Mouse (Mus musculus) heart, embryonic 16.5 days (tissue): ENCODE results near the gene A230050P20Rik. TPM values are rescaled to one million over a fixed set of nuclear protein-coding genes. Genes with fewer than 3 reads are reported as not detected.

Experiments used
- ATAC-seq: fragments of 200-750 bp; cut with Nextera tagmentation; replicated peaks from 2 replicates; pipeline ENCODE4 v1.8.0; 2017; ENCODE audit warnings: moderate number of reproducible peaks; ENCODE audit not compliant: insufficient read depth, low FRiP score; ENCODE audit errors: extremely low read depth
- H3K27ac ChIP-seq: fragments of 300-500 bp; sonication (generic); 2 replicates; pipeline ENCODE4 v1.5.1; 2014; ENCODE audit warnings: mild to moderate bottlenecking, low read length, control low read depth, moderate library complexity
- H3K27me3 ChIP-seq: fragments of 300-500 bp; sonication (generic); 2 replicates; pipeline ENCODE4 v1.6.1; 2014; ENCODE audit warnings: low read length, mixed read lengths; ENCODE audit not compliant: control insufficient read depth, insufficient read depth
- H3K36me3 ChIP-seq: fragments of 300-500 bp; sonication (generic); 2 replicates; pipeline ENCODE4 v1.6.1; 2014; ENCODE audit not compliant: control insufficient read depth, insufficient read depth
- H3K4me1 ChIP-seq: fragments of 300-500 bp; sonication (generic); 2 replicates; pipeline ENCODE4 v1.6.1; 2014; ENCODE audit warnings: low read length, mixed read lengths; ENCODE audit not compliant: control insufficient read depth, insufficient read depth
- H3K4me2 ChIP-seq: fragments of 300-500 bp; sonication (generic); 2 replicates; pipeline ENCODE4 v1.6.1; 2014; ENCODE audit warnings: low read depth, mild to moderate bottlenecking, control low read depth, low read length
- H3K4me3 ChIP-seq: fragments of 300-500 bp; sonication (generic); 2 replicates; pipeline ENCODE4 v1.5.1; 2014; ENCODE audit warnings: mild to moderate bottlenecking, control low read depth, low read length
- H3K9ac ChIP-seq: fragments of 300-500 bp; sonication (generic); 2 replicates; pipeline ENCODE4 v1.6.1; 2014; ENCODE audit warnings: low read length, control low read depth
- H3K9me3 ChIP-seq: fragments of 300-500 bp; sonication (generic); replicated peaks from 2 replicates; pipeline ENCODE4 v1.6.1; 2016; ENCODE audit warnings: low read length; ENCODE audit not compliant: control insufficient read depth
- WGBS: fragments of 180-500 bp; shearing (Covaris S2); extraction: QIAGEN DNeasy Blood & Tissue Kit; methylation state at CpG from one replicate; pipeline ENCODE4 v1.1.7; 2014; 5-methylcytosine and 5-hydroxymethylcytosine counted together
- polyA plus RNA-seq: library from polyadenylated mRNA; unstranded; fragments of >200 nt; fragmentation: Nextera tagmentation; extraction: Ambion mirVana; gene quantifications from 2 replicates; pipeline ENCODE4 v1.2.1, GENCODE M21; 2015

The A230050P20Rik gene
- polyA plus RNA-seq, 1 experiment from 2014 or later = 13.4 TPM

GRCm38 (mm10) chr9:20890411-20890810 lies 22.0 kb downstream of the A230050P20Rik start:
- Histone ChIP-seq H3K4me3 (no peak overlapping the region), H3K9ac (no peak overlapping the region), H3K27me3 (no peaks in the 10 kb centered on the region), H3K9me3 (no peaks in the 10 kb centered on the region), H3K4me2 (no peak overlapping the region), H3K36me3 (peaks cover 45% of the 10 kb centered on the region), H3K27ac (no peak overlapping the region), H3K4me1 (peaks cover 5% of the 10 kb centered on the region)
- 85% methylated on average over 5 of the region's 5 CpGs for WGBS
- no peak for ATAC-seq

GRCm38 (mm10) chr9:20891339-20892103 lies 23.1 kb downstream of the A230050P20Rik start:
- Histone ChIP-seq H3K9ac (no peak overlapping the region), H3K36me3 (peaks cover 49% of the 10 kb centered on the region), H3K4me3 (no peak overlapping the region), H3K4me1 (peaks cover 5% of the 10 kb centered on the region), H3K27ac (no peak overlapping the region), H3K27me3 (no peaks in the 10 kb centered on the region), H3K9me3 (no peaks in the 10 kb centered on the region), H3K4me2 (no peak overlapping the region)
- ATAC-seq = no peak
- 77% methylated on average over 26 of the region's 26 CpGs for WGBS

GRCm38 (mm10) chr9:20892104-20892653 lies 23.7 kb downstream of the A230050P20Rik start:
- Histone ChIP-seq H3K4me3 (no peak overlapping the region), H3K9me3 (no peaks in the 10 kb centered on the region), H3K27me3 (no peaks in the 10 kb centered on the region), H3K27ac (no peak overlapping the region), H3K4me1 (peaks cover 7% of the 10 kb centered on the region), H3K4me2 (no peak overlapping the region), H3K36me3 (peaks cover 51% of the 10 kb centered on the region), H3K9ac (no peak overlapping the region)
- WGBS = 55% methylated on average over 5 of the region's 5 CpGs
- ATAC-seq = no peak

- Histone ChIP-seq H3K27me3 (no peaks in the 10 kb centered on the region), H3K4me1 (peaks cover 13% of the 10 kb centered on the region), H3K27ac (no peak overlapping the region), H3K9ac (no peak overlapping the region), H3K4me2 (no peak overlapping the region), H3K9me3 (no peaks in the 10 kb centered on the region), H3K36me3 (peaks cover 51% of the 10 kb centered on the region), H3K4me3 (no peak overlapping the region)
- ATAC-seq = no peak
- WGBS = 63% methylated on average over 5 of the region's 5 CpGs
Observed at GRCm38 (mm10) chr9:20893069-20893468, 24.6 kb downstream of the A230050P20Rik start.

- no peak for ATAC-seq
- Histone ChIP-seq H3K9me3 (no peaks in the 10 kb centered on the region), H3K9ac (no peak overlapping the region), H3K4me2 (no peak overlapping the region), H3K27ac (no peak overlapping the region), H3K27me3 (no peaks in the 10 kb centered on the region), H3K4me1 (peaks cover 13% of the 10 kb centered on the region), H3K4me3 (no peak overlapping the region), H3K36me3 (peaks cover 51% of the 10 kb centered on the region)
- 82% methylated on average over 13 of the region's 13 CpGs for WGBS
Observed at GRCm38 (mm10) chr9:20893590-20894343, 25.3 kb downstream of the A230050P20Rik start.

GRCm38 (mm10) chr9:20894629-20895028 lies 26.2 kb downstream of the A230050P20Rik start:
- WGBS = 85% methylated on average over 15 of the region's 15 CpGs
- Histone ChIP-seq H3K9me3 (no peaks in the 10 kb centered on the region), H3K36me3 (peaks cover 50% of the 10 kb centered on the region), H3K4me2 (no peak overlapping the region), H3K27ac (no peak overlapping the region), H3K4me3 (no peak overlapping the region), H3K4me1 (peaks cover 8% of the 10 kb centered on the region), H3K27me3 (no peaks in the 10 kb centered on the region), H3K9ac (no peak overlapping the region)
- no peak for ATAC-seq

- ATAC-seq = no peak
- H3K4me3 ChIP-seq = no peak overlapping the region
Observed at GRCm38 (mm10) chr9:20895382-20895781, 26.9 kb downstream of the A230050P20Rik start.

GRCm38 (mm10) chr9:20897736-20898510 lies 29.5 kb downstream of the A230050P20Rik start:
- WGBS = 3% methylated on average over 36 of the region's 39 CpGs
- peak; percentile 46 for ATAC-seq
- Histone ChIP-seq H3K4me1 (peaks cover 17% of the 10 kb centered on the region), H3K36me3 (peaks cover 25% of the 10 kb centered on the region), H3K9ac (peak overlapping the region; percentile 84), H3K27ac (peak overlapping the region; percentile 33; the same call in 1 of the 2 replicates), H3K27me3 (no peaks in the 10 kb centered on the region), H3K4me2 (peak overlapping the region; percentile 95), H3K4me3 (peak overlapping the region; percentile 69), H3K9me3 (no peaks in the 10 kb centered on the region)

More at GRCm38 (mm10) chr9:20895382-20895781, 26.9 kb downstream of the A230050P20Rik start:
- Histone ChIP-seq H3K9ac (no peak overlapping the region), H3K27me3 (no peaks in the 10 kb centered on the region), H3K27ac (no peak overlapping the region), H3K4me1 (peaks cover 8% of the 10 kb centered on the region), H3K9me3 (no peaks in the 10 kb centered on the region), H3K36me3 (peaks cover 42% of the 10 kb centered on the region), H3K4me2 (no peak overlapping the region)
- WGBS = 97% methylated on average over 9 of the region's 9 CpGs
